7 mouse cellular contexts compared by ENCODE assay signal in the genomic region with DNA sequence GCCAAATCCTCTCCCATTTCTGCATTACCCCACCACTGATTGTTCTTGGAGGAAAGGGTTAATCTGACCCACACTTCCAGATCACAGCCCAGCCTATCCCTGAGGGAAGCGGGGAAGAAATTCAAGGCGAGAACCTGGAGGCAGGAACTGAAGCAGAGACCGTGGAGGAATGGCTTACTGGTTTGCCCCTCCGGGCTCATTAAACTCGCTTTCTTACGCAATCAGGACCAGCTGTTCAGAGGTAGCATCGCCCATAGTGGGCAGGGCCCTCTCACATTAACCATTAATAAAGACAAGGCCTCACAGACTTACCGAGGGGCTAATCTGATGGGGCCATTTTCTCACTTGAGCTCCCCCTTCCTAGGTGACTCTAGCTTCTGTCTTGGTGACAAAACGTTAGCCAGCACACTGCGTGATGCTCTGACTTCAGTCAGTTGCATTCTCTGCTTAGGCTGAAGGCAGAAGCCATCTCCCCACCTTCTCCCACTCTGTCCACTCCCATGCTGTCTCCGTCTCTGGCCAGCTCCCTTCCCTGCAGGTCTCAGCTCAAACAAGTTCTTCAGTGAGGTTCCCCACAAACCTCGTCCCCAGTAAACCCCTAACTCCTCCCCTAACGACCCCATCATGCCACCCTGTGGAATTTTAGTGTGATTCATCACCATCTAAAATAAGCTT. TPM values are rescaled to one million over a fixed set of nuclear protein-coding genes. Genes with fewer than 3 reads are reported as not detected.
DNase-seq lines count a peak whose midpoint lies in the region; ATAC-seq and TF ChIP-seq lines count a peak whose summit lies in the region.

No protein-coding gene starts in this region.

- no peaks in the 10 kb centered on the region for H3K4me1 ChIP-seq in stomach, embryonic 14.5 days (ENCODE audit: control insufficient read depth, insufficient read depth, low read length)
- no peaks in the 10 kb centered on the region; the same call in 1 of the 2 replicates for H3K4me1 ChIP-seq in stomach, postnatal 0 days (replicated peaks; ENCODE audit: control insufficient read depth, insufficient read depth)

- no peak overlapping the region for H3K4me3 ChIP-seq in stomach, embryonic 14.5 days (ENCODE audit: low read depth, low read length)
- no peak overlapping the region for H3K4me3 ChIP-seq in stomach, postnatal 0 days (ENCODE audit: low read depth, low read length)

- H3K36me3 ChIP-seq in stomach, embryonic 14.5 days (ENCODE audit: control insufficient read depth, insufficient read depth, low read length): no peaks in the 10 kb centered on the region
- H3K36me3 ChIP-seq in stomach, postnatal 0 days (ENCODE audit: control insufficient read depth, insufficient read depth, low read length): no peaks in the 10 kb centered on the region

- ATAC-seq in stomach, embryonic 14.5 days (ENCODE audit: insufficient number of reproducible peaks, insufficient read depth, low FRiP score, low read depth): 0 out of 2 replicates have a peak, but pooled peaks have one; percentile 23
- ATAC-seq in stomach, postnatal 0 days (ENCODE audit: low FRiP score, low TSS enrichment): no peak

- no peak for TF ChIP-seq EP300 in stomach, postnatal 0 days (optimal IDR thresholded peaks at IDR 0.05)

- TF ChIP-seq CTCF in stomach, postnatal 0 days (IDR thresholded peaks at IDR 0.05; ENCODE audit: low read depth): no peak

- DNase-seq in stomach, postnatal 0 days (ENCODE audit: low spot score): no peak
- DNase-seq in kidney, adult 18-20 months: peak; percentile 39
- peak; percentile 18 for DNase-seq in mesoderm, embryonic 11.5 days (ENCODE audit: low read depth, low spot score)
- no peak for DNase-seq in urinary bladder, postnatal 25 days (ENCODE audit: low spot score)
- no peak for DNase-seq in cerebellum, postnatal 14 days
- no peak for DNase-seq in layer of hippocampus, adult 11-12 months (ENCODE audit: low spot score)

- no peaks in the 10 kb centered on the region for H3K27me3 ChIP-seq in stomach, embryonic 14.5 days (ENCODE audit: control insufficient read depth, insufficient read depth, low read length)
- H3K27me3 ChIP-seq in stomach, postnatal 0 days (ENCODE audit: control insufficient read depth, insufficient read depth, low read length): no peaks in the 10 kb centered on the region

- no peak overlapping the region for H3K9ac ChIP-seq in stomach, embryonic 14.5 days (replicated peaks; ENCODE audit: low read depth, low read length)
- H3K9ac ChIP-seq in stomach, postnatal 0 days (ENCODE audit: low read length): no peak overlapping the region

- H3K4me2 ChIP-seq in stomach, embryonic 14.5 days (replicated peaks; ENCODE audit: low read depth, low read length): no peak overlapping the region
- H3K4me2 ChIP-seq in stomach, postnatal 0 days (replicated peaks; ENCODE audit: low read depth): no peak overlapping the region

- H3K27ac ChIP-seq in stomach, embryonic 14.5 days (ENCODE audit: low read length): no peak overlapping the region
- H3K27ac ChIP-seq in stomach, postnatal 0 days (replicated peaks): no peak overlapping the region

- H3K9me3 ChIP-seq in stomach, embryonic 14.5 days (ENCODE audit: control insufficient read depth, low read depth, low read length): no peaks in the 10 kb centered on the region
- no peaks in the 10 kb centered on the region for H3K9me3 ChIP-seq in stomach, postnatal 0 days (ENCODE audit: control insufficient read depth, low read length)

- 58% methylated on average over 13 of the region's 13 CpGs for WGBS in stomach, embryonic 14.5 days
- WGBS in stomach, postnatal 0 days: 57% methylated on average over 13 of the region's 13 CpGs

RNA-seq across cellular contexts. Expression of gene Klhl29, which starts 43.5 kb away (rescaled TPM):
- 3.3 and 3.4 TPM in 2 replicates for polyA plus RNA-seq in stomach, embryonic 14.5 days (2014; fragmentation: Nextera tagmentation; extraction: Ambion mirVana)
- polyA plus RNA-seq in stomach, postnatal 0 days (2015; fragmentation: Nextera tagmentation; extraction: Ambion mirVana): 0.64 and 0.67 TPM in 2 replicates

Comparison
In these comparisons a context has a peak if more than half of its experiments do, and no peak if none do; other contexts are left out.
1. DNase-seq: peak in kidney, adult 18-20 months (single experiment) and mesoderm, embryonic 11.5 days (single experiment); none in stomach, postnatal 0 days (single experiment), urinary bladder, postnatal 25 days (single experiment), cerebellum, postnatal 14 days (0 of 2) and layer of hippocampus, adult 11-12 months (single experiment).